ENCODE assay signal across 14 mouse cellular contexts in genomic region chr17:27212006-27212405, GRCm38 (mm10). TPM values are rescaled to one million over a fixed set of nuclear protein-coding genes. Genes with fewer than 3 reads are reported as not detected.
DNase-seq lines count a peak whose midpoint lies in the region; ATAC-seq and TF ChIP-seq lines count a peak whose summit lies in the region.
"Had no signal": no experiment of that assay in that cellular context is flagged by ENCODE, and none has a peak within 500 bp of the region (broad histone marks: within the 10 kb centered on the region; RNA-seq: fewer than 3 reads in every experiment).

No protein-coding gene starts in this region.

- TF ChIP-seq CTCF in midbrain, postnatal 0 days (IDR thresholded peaks at IDR 0.05): no peak
- no peak for TF ChIP-seq CTCF in kidney, postnatal 0 days (IDR thresholded peaks at IDR 0.05; ENCODE audit: low read depth)

- 51% methylated on average over 6 of the region's 6 CpGs for WGBS in midbrain, embryonic 10.5 days
- 45% methylated on average over 6 of the region's 6 CpGs for WGBS in midbrain, postnatal 0 days
- WGBS in kidney, postnatal 0 days: 22% methylated on average over 6 of the region's 6 CpGs
- WGBS in stomach, embryonic 15.5 days: 42% methylated on average over 6 of the region's 6 CpGs
- 30% methylated on average over 6 of the region's 6 CpGs for WGBS in forebrain, embryonic 16.5 days

- H3K4me3 ChIP-seq in midbrain, embryonic 10.5 days: no peak overlapping the region
- H3K4me3 ChIP-seq in midbrain, postnatal 0 days (ENCODE audit: low read depth, low read length): no peak overlapping the region
- H3K4me3 ChIP-seq in kidney, postnatal 0 days (replicated peaks; ENCODE audit: low read depth, low read length): no peak overlapping the region
- H3K4me3 ChIP-seq in stomach, embryonic 15.5 days (replicated peaks): no peak overlapping the region
- H3K4me3 ChIP-seq in forebrain, embryonic 16.5 days (replicated peaks; ENCODE audit: low read length): no peak overlapping the region
- H3K4me3 ChIP-seq: limb, embryonic 12.5 days; myocyte had no signal

- H3K4me2 ChIP-seq in midbrain, postnatal 0 days (ENCODE audit: low read depth, low read length, poor library complexity, severe bottlenecking): no peak overlapping the region
- H3K4me2 ChIP-seq in kidney, postnatal 0 days (ENCODE audit: low read length): 0 out of 2 replicates have a peak overlapping the region, but pooled peaks have one; percentile 7
- peak overlapping the region; percentile 31; the same call in 1 of the 2 replicates for H3K4me2 ChIP-seq in stomach, embryonic 15.5 days
- no peak overlapping the region for H3K4me2 ChIP-seq in forebrain, embryonic 16.5 days (ENCODE audit: low read length)
- H3K4me2 ChIP-seq: limb, embryonic 12.5 days; lung, embryonic 14.5 days had no signal

- H3K9me3 ChIP-seq in midbrain, embryonic 10.5 days (replicated peaks): no peaks in the 10 kb centered on the region
- no peaks in the 10 kb centered on the region for H3K9me3 ChIP-seq in midbrain, postnatal 0 days (ENCODE audit: low read length)
- no peaks in the 10 kb centered on the region for H3K9me3 ChIP-seq in kidney, postnatal 0 days (replicated peaks; ENCODE audit: low read length)
- H3K9me3 ChIP-seq in stomach, embryonic 15.5 days: no peaks in the 10 kb centered on the region
- no peaks in the 10 kb centered on the region for H3K9me3 ChIP-seq in forebrain, embryonic 16.5 days (ENCODE audit: control insufficient read depth, low read length)

- H3K36me3 ChIP-seq in midbrain, embryonic 10.5 days: no peaks in the 10 kb centered on the region
- no peaks in the 10 kb centered on the region for H3K36me3 ChIP-seq in midbrain, postnatal 0 days (ENCODE audit: insufficient read depth, low read length)
- no peaks in the 10 kb centered on the region for H3K36me3 ChIP-seq in kidney, postnatal 0 days (ENCODE audit: insufficient read depth, low read length)
- no peaks in the 10 kb centered on the region for H3K36me3 ChIP-seq in stomach, embryonic 15.5 days
- H3K36me3 ChIP-seq in forebrain, embryonic 16.5 days (ENCODE audit: control insufficient read depth, insufficient read depth): no peaks in the 10 kb centered on the region
- H3K36me3 ChIP-seq: limb, embryonic 12.5 days had no signal

- peaks cover 45% of the 10 kb centered on the region for H3K4me1 ChIP-seq in midbrain, embryonic 10.5 days
- H3K4me1 ChIP-seq in midbrain, postnatal 0 days (ENCODE audit: insufficient read depth, low read length): no peaks in the 10 kb centered on the region
- peaks cover 7% of the 10 kb centered on the region for H3K4me1 ChIP-seq in kidney, postnatal 0 days (replicated peaks; ENCODE audit: insufficient read depth, low read length)
- peaks cover 12% of the 10 kb centered on the region; the same call in 1 of the 2 replicates for H3K4me1 ChIP-seq in stomach, embryonic 15.5 days
- 0 out of 2 replicates have a peak, but pooled peaks cover 2% of the 10 kb centered on the region for H3K4me1 ChIP-seq in forebrain, embryonic 16.5 days (replicated peaks; ENCODE audit: control insufficient read depth, insufficient read depth, low read length)

- peaks cover 14% of the 10 kb centered on the region for H3K27me3 ChIP-seq in midbrain, embryonic 10.5 days (ENCODE audit: low read depth, poor library complexity, severe bottlenecking)
- no peaks in the 10 kb centered on the region for H3K27me3 ChIP-seq in midbrain, postnatal 0 days (ENCODE audit: insufficient read depth, low read length)
- no peaks in the 10 kb centered on the region for H3K27me3 ChIP-seq in kidney, postnatal 0 days (ENCODE audit: insufficient read depth, low read length)
- H3K27me3 ChIP-seq in stomach, embryonic 15.5 days (replicated peaks): no peaks in the 10 kb centered on the region
- peaks cover 4% of the 10 kb centered on the region; the same call in 1 of the 2 replicates for H3K27me3 ChIP-seq in forebrain, embryonic 16.5 days (replicated peaks; ENCODE audit: control insufficient read depth, insufficient read depth, low read length)

- H3K9ac ChIP-seq in midbrain, postnatal 0 days (replicated peaks; ENCODE audit: low read length, poor library complexity, severe bottlenecking): no peak overlapping the region
- 0 out of 2 replicates have a peak overlapping the region, but pooled peaks have one; percentile 28 for H3K9ac ChIP-seq in kidney, postnatal 0 days (ENCODE audit: low read depth, low read length)
- H3K9ac ChIP-seq in stomach, embryonic 15.5 days: no peak overlapping the region
- H3K9ac ChIP-seq in forebrain, embryonic 16.5 days (replicated peaks; ENCODE audit: low read depth, low read length): no peak overlapping the region
- H3K9ac ChIP-seq: limb, embryonic 12.5 days had no signal

- no peak for ATAC-seq in midbrain, postnatal 0 days (ENCODE audit: low FRiP score)
- ATAC-seq in kidney, postnatal 0 days (replicated peaks; ENCODE audit: low FRiP score, low read depth): no peak; the same call in 1 of the 2 replicates
- ATAC-seq in stomach, embryonic 15.5 days (ENCODE audit: insufficient read depth, low FRiP score, low read depth): peak; percentile 53; the same call in 1 of the 2 replicates
- ATAC-seq in forebrain, embryonic 16.5 days: no peak

- H3K27ac ChIP-seq in midbrain, embryonic 10.5 days (replicated peaks): peak overlapping the region; percentile 61
- H3K27ac ChIP-seq in midbrain, postnatal 0 days (ENCODE audit: low read depth, low read length): no peak overlapping the region
- peak overlapping the region; percentile 73 for H3K27ac ChIP-seq in kidney, postnatal 0 days
- H3K27ac ChIP-seq in stomach, embryonic 15.5 days: no peak overlapping the region
- H3K27ac ChIP-seq in forebrain, embryonic 16.5 days (ENCODE audit: low read length): no peak overlapping the region
- H3K27ac ChIP-seq: limb, embryonic 12.5 days had no signal

- no peak for DNase-seq in midbrain, embryonic 10.5 days (ENCODE audit: low spot score)
- DNase-seq in midbrain, postnatal 0 days (ENCODE audit: low spot score): no peak
- peak; percentile 42 for DNase-seq in kidney, adult 18-20 months
- DNase-seq in kidney, postnatal 0 days (ENCODE audit: low spot score): peak; percentile 12
- DNase-seq in gastrocnemius, postnatal 10 days: no peak
- DNase-seq: adrenal gland, postnatal 36 days; heart, postnatal 14 days; lung, embryonic 14.5 days; thymus, postnatal 4 days had no signal

RNA-seq across cellular contexts. Expression of gene Lemd2, which starts 7.7 kb away (rescaled TPM):
- polyA plus RNA-seq in midbrain, embryonic 10.5 days (2016; fragmentation: Nextera tagmentation; extraction: Ambion mirVana): 16.4 and 20.8 TPM in 2 replicates
- total RNA-seq in midbrain, postnatal 0 days (2014; rRNA removed): 85.7 and 94.3 TPM in 2 replicates
- 18.4 and 20.6 TPM in 2 replicates for polyA plus RNA-seq in midbrain, postnatal 0 days (2015; fragmentation: Nextera tagmentation; extraction: Ambion mirVana)
- 14.0 and 18.0 TPM in 2 replicates for polyA plus RNA-seq in kidney, postnatal 0 days (2015; fragmentation: Nextera tagmentation; extraction: Ambion mirVana)
- polyA plus RNA-seq in stomach, embryonic 15.5 days (2015; fragmentation: Nextera tagmentation; extraction: Ambion mirVana): 12.7 and 14.7 TPM in 2 replicates
- 21.3 and 26.4 TPM in 2 replicates for polyA plus RNA-seq in forebrain, embryonic 16.5 days (2015; fragmentation: Nextera tagmentation; extraction: Ambion mirVana)
- 10 to 100 TPM; 23.2 to 30.1 TPM for total RNA-seq in gastrocnemius, postnatal 10 days (2021)

RNA-seq across cellular contexts. Expression of gene Ip6k3, which starts 44.4 kb away (rescaled TPM):
- 0.29 TPM in 1 of 2 replicates, not detected in the other for polyA plus RNA-seq in midbrain, embryonic 10.5 days (2016; fragmentation: Nextera tagmentation; extraction: Ambion mirVana)
- total RNA-seq in midbrain, postnatal 0 days (2014; rRNA removed): 0.09 TPM in 1 of 2 replicates, not detected in the other
- polyA plus RNA-seq in midbrain, postnatal 0 days (2015; fragmentation: Nextera tagmentation; extraction: Ambion mirVana): 0.32 TPM in 1 of 2 replicates, not detected in the other
- polyA plus RNA-seq in kidney, postnatal 0 days (2015; fragmentation: Nextera tagmentation; extraction: Ambion mirVana): 0.18 and 0.43 TPM in 2 replicates
- 0.18 and 0.21 TPM in 2 replicates for polyA plus RNA-seq in stomach, embryonic 15.5 days (2015; fragmentation: Nextera tagmentation; extraction: Ambion mirVana)
- polyA plus RNA-seq in forebrain, embryonic 16.5 days (2015; fragmentation: Nextera tagmentation; extraction: Ambion mirVana): 0.30 TPM in 1 of 2 replicates, not detected in the other
- total RNA-seq in gastrocnemius, postnatal 10 days (2021): 10 to 100 TPM; 63.5 to 81.2 TPM
- polyA plus RNA-seq: lung, embryonic 14.5 days; small intestine, adult 2 months had no signal

Comparison
In these comparisons a context has a peak if more than half of its experiments do, and no peak if none do; other contexts are left out.
1. H3K27ac ChIP-seq: peak in midbrain, embryonic 10.5 days (single experiment) and kidney, postnatal 0 days (single experiment); none in midbrain, postnatal 0 days (single experiment), stomach, embryonic 15.5 days (single experiment) and forebrain, embryonic 16.5 days (single experiment).
2. DNase-seq: peak in kidney, adult 18-20 months (single experiment) and kidney, postnatal 0 days (single experiment); none in midbrain, embryonic 10.5 days (single experiment), midbrain, postnatal 0 days (single experiment) and gastrocnemius, postnatal 10 days (single experiment).
3. H3K4me2 ChIP-seq: peak in kidney, postnatal 0 days (single experiment) and stomach, embryonic 15.5 days (single experiment); none in midbrain, postnatal 0 days (single experiment) and forebrain, embryonic 16.5 days (single experiment).